In genomic region chr2:93784721-93785431, GRCm38 (mm10) we compare ENCODE assay signal across 11 mouse cellular contexts. TPM values are rescaled to one million over a fixed set of nuclear protein-coding genes. Genes with fewer than 3 reads are reported as not detected.
DNase-seq lines count a peak whose midpoint lies in the region; ATAC-seq lines count a peak whose summit lies in the region.
"Had no signal": no experiment of that assay in that cellular context is flagged by ENCODE, and none has a peak within 500 bp of the region (broad histone marks: within the 10 kb centered on the region; RNA-seq: fewer than 3 reads in every experiment).

No protein-coding gene starts in this region.

- H3K4me1 ChIP-seq in embryonic facial prominence, embryonic 13.5 days, result peaks cover 49% of the 10 kb centered on the region
- peaks cover 26% of the 10 kb centered on the region for H3K4me1 ChIP-seq in midbrain, embryonic 13.5 days (replicated peaks)

- H3K27ac ChIP-seq in embryonic facial prominence, embryonic 13.5 days, result peak overlapping the region; percentile 12; the same call in 1 of the 2 replicates
- peak overlapping the region; percentile 30; the same call in 1 of the 2 replicates for H3K27ac ChIP-seq in midbrain, embryonic 13.5 days
- H3K27ac ChIP-seq: limb, embryonic 12.5 days had no signal

- no peaks in the 10 kb centered on the region for H3K9me3 ChIP-seq in embryonic facial prominence, embryonic 13.5 days
- no peaks in the 10 kb centered on the region for H3K9me3 ChIP-seq in midbrain, embryonic 13.5 days
- H3K9me3 ChIP-seq: limb, embryonic 12.5 days had no signal

- peak; percentile 77 for DNase-seq in cerebellum, adult 11-12 months
- no peak for DNase-seq in cerebellum, postnatal 4 days (ENCODE audit: low spot score in 2 of 2)
- DNase-seq in Muller cell, postnatal 12 days (ENCODE audit: inconsistent ontology term), result peak; percentile 52
- no peak for DNase-seq in lung, postnatal 10 days
- no peak for DNase-seq in heart, postnatal 10 days
- DNase-seq: lung, postnatal 36 days; right cerebral cortex, postnatal 14 days had no signal

- intact Hi-C loops in heart, postnatal 10 days (cut with DNase I), result loop anchor here (5.0 kb wide), 1 partner anchor 358 kb away; no protein-coding TSS in a partner anchor

- no peak for ATAC-seq in embryonic facial prominence, embryonic 13.5 days (ENCODE audit: insufficient number of reproducible peaks, insufficient read depth, low FRiP score, low TSS enrichment, low read depth)
- peak; percentile 38 for ATAC-seq in midbrain, embryonic 13.5 days
- no peak for ATAC-seq in megakaryocyte-erythroid progenitor cell, adult 5-6 weeks (replicated peaks; ENCODE audit: low FRiP score, low TSS enrichment, poor library complexity, severe bottlenecking)

- H3K36me3 ChIP-seq in embryonic facial prominence, embryonic 13.5 days, result peaks cover 27% of the 10 kb centered on the region
- H3K36me3 ChIP-seq in midbrain, embryonic 13.5 days, result peaks cover 28% of the 10 kb centered on the region

- no peak overlapping the region for H3K9ac ChIP-seq in embryonic facial prominence, embryonic 13.5 days
- no peak overlapping the region for H3K9ac ChIP-seq in midbrain, embryonic 13.5 days (replicated peaks)
- H3K9ac ChIP-seq: limb, embryonic 12.5 days had no signal

- no peaks in the 10 kb centered on the region for H3K27me3 ChIP-seq in embryonic facial prominence, embryonic 13.5 days
- H3K27me3 ChIP-seq in midbrain, embryonic 13.5 days, result no peaks in the 10 kb centered on the region

- no peak overlapping the region for H3K4me2 ChIP-seq in embryonic facial prominence, embryonic 13.5 days
- no peak overlapping the region for H3K4me2 ChIP-seq in midbrain, embryonic 13.5 days (replicated peaks)
- H3K4me2 ChIP-seq: limb, embryonic 12.5 days had no signal

- 37% methylated on average over 12 of the region's 12 CpGs for WGBS in embryonic facial prominence, embryonic 13.5 days
- WGBS in midbrain, embryonic 13.5 days, result 15% methylated on average over 12 of the region's 12 CpGs

- no peak overlapping the region for H3K4me3 ChIP-seq in embryonic facial prominence, embryonic 13.5 days
- H3K4me3 ChIP-seq in midbrain, embryonic 13.5 days (replicated peaks), result no peak overlapping the region
- H3K4me3 ChIP-seq: limb, embryonic 12.5 days had no signal

RNA-seq across cellular contexts. Expression of gene Ext2, which starts 37.5 kb away (rescaled TPM):
- 103 and 120 TPM in 2 replicates for polyA plus RNA-seq in embryonic facial prominence, embryonic 13.5 days (2015; fragmentation: Nextera tagmentation; extraction: Ambion mirVana)
- 57.6 and 69.1 TPM in 2 replicates for polyA plus RNA-seq in midbrain, embryonic 13.5 days (2015; fragmentation: Nextera tagmentation; extraction: Ambion mirVana)
- total RNA-seq in heart, postnatal 10 days (2021), result 10 to 100 TPM; 58.0 to 59.9 TPM
- total RNA-seq in megakaryocyte-erythroid progenitor cell, adult 5-6 weeks (2014; fragmentation: Nextera tagmentation), result 49.9 and 50.8 TPM in 2 replicates
- 28.5 and 42.0 TPM in 2 replicates for total RNA-seq in megakaryocyte-erythroid progenitor cell, adult 5-6 weeks (2017)

Comparison
In these comparisons a context has a peak if more than half of its experiments do, and no peak if none do; other contexts are left out.
1. DNase-seq: peak in cerebellum, adult 11-12 months (single experiment) and Muller cell, postnatal 12 days (single experiment); none in cerebellum, postnatal 4 days (0 of 2), lung, postnatal 10 days (single experiment) and heart, postnatal 10 days (0 of 2).